Comparison of ENCODE assay signal across 15 mouse cellular contexts in genomic region chr2:26589284-26589683, GRCm38 (mm10). TPM values are rescaled to one million over a fixed set of nuclear protein-coding genes. Genes with fewer than 3 reads are reported as not detected.
DNase-seq lines count a peak whose midpoint lies in the region; ATAC-seq and TF ChIP-seq lines count a peak whose summit lies in the region.
"Had no signal": no experiment of that assay in that cellular context is flagged by ENCODE, and none has a peak within 500 bp of the region (broad histone marks: within the 10 kb centered on the region; RNA-seq: fewer than 3 reads in every experiment).

No protein-coding gene starts in this region.

- no peak for DNase-seq in heart, embryonic 10.5 days (ENCODE audit: low spot score)
- DNase-seq in heart, adult 8-10 months (ENCODE audit: low spot score) = no peak
- no peak for DNase-seq in left cerebral cortex, adult 2 months (ENCODE audit: extremely low spot score in 1 of 2, low spot score in 2 of 2)
- no peak for DNase-seq in left cerebral cortex, postnatal 36 days (ENCODE audit: low spot score in 2 of 2)
- DNase-seq in limb, embryonic 14.5 days (ENCODE audit: low spot score) = no peak
- no peak for DNase-seq in left cerebral cortex, adult 8-10 months (ENCODE audit: low spot score in 2 of 2)
- DNase-seq: cerebellum, postnatal 14 days had no signal

- 86% methylated on average over 10 of the region's 10 CpGs for WGBS in heart, embryonic 10.5 days
- 83% methylated on average over 10 of the region's 10 CpGs for WGBS in heart, embryonic 15.5 days
- WGBS in limb, embryonic 14.5 days = 95% methylated on average over 10 of the region's 10 CpGs

- intact Hi-C loops in left cerebral cortex, adult 2 months (cut with DNase I) = no loop called here
- intact Hi-C loops in left cerebral cortex, postnatal 36 days (cut with DNase I) = no loop called here

- peak overlapping the region; percentile 89 for H3K4me2 ChIP-seq in heart, embryonic 15.5 days
- H3K4me2 ChIP-seq in limb, embryonic 14.5 days (replicated peaks; ENCODE audit: low read depth, low read length, severe bottlenecking) = no peak overlapping the region
- H3K4me2 ChIP-seq: liver, embryonic 15.5 days had no signal

- peak overlapping the region; percentile 91; the same call in 1 of the 2 replicates for H3K27ac ChIP-seq in heart, embryonic 10.5 days
- no peak overlapping the region for H3K27ac ChIP-seq in left cerebral cortex, adult 2 months
- peak overlapping the region; percentile 83 for H3K27ac ChIP-seq in heart, embryonic 15.5 days
- H3K27ac ChIP-seq in limb, embryonic 14.5 days (replicated peaks; ENCODE audit: low read depth, low read length) = no peak overlapping the region
- H3K27ac ChIP-seq: liver, embryonic 15.5 days had no signal

- no peak for ATAC-seq in heart, embryonic 15.5 days (replicated peaks; ENCODE audit: insufficient number of reproducible peaks, insufficient read depth, low FRiP score, low read depth)
- ATAC-seq in limb, embryonic 14.5 days (ENCODE audit: low FRiP score, low read depth) = no peak
- ATAC-seq in activated CD4-positive, CD25-positive, alpha-beta regulatory T cell, adult 4 months = no peak
- ATAC-seq: Patski had no signal

- no peak overlapping the region; the same call in 1 of the 2 replicates for H3K4me3 ChIP-seq in heart, embryonic 10.5 days
- H3K4me3 ChIP-seq in left cerebral cortex, adult 2 months = peak overlapping the region; percentile 15
- H3K4me3 ChIP-seq in heart, embryonic 15.5 days = peak overlapping the region; percentile 74
- H3K4me3 ChIP-seq in limb, embryonic 14.5 days (replicated peaks; ENCODE audit: low read length) = no peak overlapping the region
- H3K4me3 ChIP-seq: liver, embryonic 15.5 days had no signal

- peaks cover 54% of the 10 kb centered on the region for H3K36me3 ChIP-seq in heart, embryonic 10.5 days
- H3K36me3 ChIP-seq in heart, embryonic 15.5 days = peaks cover 15% of the 10 kb centered on the region; the same call in 1 of the 2 replicates
- peaks cover 22% of the 10 kb centered on the region for H3K36me3 ChIP-seq in limb, embryonic 14.5 days (ENCODE audit: control insufficient read depth, insufficient read depth, low read length)

- peaks cover 46% of the 10 kb centered on the region for H3K4me1 ChIP-seq in heart, embryonic 10.5 days
- peaks cover 29% of the 10 kb centered on the region for H3K4me1 ChIP-seq in heart, embryonic 15.5 days (replicated peaks)
- H3K4me1 ChIP-seq in limb, embryonic 14.5 days (ENCODE audit: control insufficient read depth, insufficient read depth, low read length) = no peaks in the 10 kb centered on the region; the same call in 1 of the 2 replicates

- no peaks in the 10 kb centered on the region for H3K9me3 ChIP-seq in heart, embryonic 10.5 days
- H3K9me3 ChIP-seq in heart, embryonic 15.5 days (replicated peaks) = no peaks in the 10 kb centered on the region
- H3K9me3 ChIP-seq in limb, embryonic 14.5 days (ENCODE audit: control insufficient read depth, low read length) = no peaks in the 10 kb centered on the region
- H3K9me3 ChIP-seq: liver, embryonic 15.5 days had no signal

- 0 out of 2 replicates have a peak overlapping the region, but pooled peaks have one; percentile 23 for H3K9ac ChIP-seq in heart, embryonic 15.5 days
- H3K9ac ChIP-seq in limb, embryonic 14.5 days (ENCODE audit: low read depth, low read length, severe bottlenecking) = peak overlapping the region; percentile 66; the same call in 1 of the 2 replicates
- H3K9ac ChIP-seq: liver, embryonic 15.5 days had no signal

- peaks cover 7% of the 10 kb centered on the region; the same call in 1 of the 2 replicates for H3K27me3 ChIP-seq in heart, embryonic 10.5 days (ENCODE audit: insufficient read depth, poor library complexity, severe bottlenecking)
- H3K27me3 ChIP-seq in heart, embryonic 15.5 days = no peaks in the 10 kb centered on the region
- H3K27me3 ChIP-seq in limb, embryonic 14.5 days (ENCODE audit: control insufficient read depth, insufficient read depth, low read length) = no peaks in the 10 kb centered on the region
- H3K27me3 ChIP-seq: Patski had no signal

- no peak for TF ChIP-seq POLR2A in limb, embryonic 14.5 days (IDR thresholded peaks at IDR 0.05; ENCODE audit: borderline replicate concordance, extremely low read depth, insufficient read depth, insufficient read length)

- TF ChIP-seq CTCF in left cerebral cortex, adult 2 months (IDR thresholded peaks at IDR 0.05) = no peak

RNA-seq across cellular contexts. Expression of gene Gm20532, which starts 2.8 kb away (rescaled TPM):
- polyA plus RNA-seq in heart, embryonic 10.5 days (2016; fragmentation: Nextera tagmentation; extraction: Ambion mirVana) = not detected in 2 replicates
- total RNA-seq in heart, adult 8-10 months (2022) = not detected
- total RNA-seq in left cerebral cortex, adult 2 months (2021) = not detected
- total RNA-seq in left cerebral cortex, postnatal 36 days (2021) = not detected
- polyA plus RNA-seq in heart, embryonic 15.5 days (2015; fragmentation: Nextera tagmentation; extraction: Ambion mirVana) = not detected in 2 replicates
- not detected in 2 replicates for polyA plus RNA-seq in limb, embryonic 14.5 days (2012; rRNA removed)
- not detected in 2 replicates for polyA plus RNA-seq in limb, embryonic 14.5 days (2014; fragmentation: Nextera tagmentation; extraction: Ambion mirVana)
- not detected for total RNA-seq in left cerebral cortex, adult 8-10 months (2022)
- polyA plus RNA-seq in activated CD4-positive, CD25-positive, alpha-beta regulatory T cell, adult 4 months (2017; shearing (Covaris generic)) = not detected
- total RNA-seq: layer of hippocampus, postnatal 10 days; monocyte, adult 5-6 weeks had no signal
- polyA plus RNA-seq: hindbrain, embryonic 11.5 days; liver, embryonic 15.5 days; Patski; urinary bladder, adult 2 months had no signal

RNA-seq across cellular contexts. Expression of gene Egfl7, which starts 9.5 kb away (rescaled TPM):
- polyA plus RNA-seq in heart, embryonic 10.5 days (2016; fragmentation: Nextera tagmentation; extraction: Ambion mirVana) = 164 and 186 TPM in 2 replicates
- 100 to 1,000 TPM; 122 to 172 (median 148) TPM for total RNA-seq in heart, adult 8-10 months (2022)
- 10 to 100 TPM; 62.4 to 67.4 TPM for total RNA-seq in left cerebral cortex, adult 2 months (2021)
- total RNA-seq in left cerebral cortex, postnatal 36 days (2021) = 10 to 100 TPM; 61.6 to 85.2 TPM
- polyA plus RNA-seq in heart, embryonic 15.5 days (2015; fragmentation: Nextera tagmentation; extraction: Ambion mirVana) = 159 and 197 TPM in 2 replicates
- polyA plus RNA-seq in limb, embryonic 14.5 days (2012; rRNA removed) = 262 and 311 TPM in 2 replicates
- 104 and 108 TPM in 2 replicates for polyA plus RNA-seq in limb, embryonic 14.5 days (2014; fragmentation: Nextera tagmentation; extraction: Ambion mirVana)
- total RNA-seq in left cerebral cortex, adult 8-10 months (2022) = 10 to 100 TPM; 63.8 to 88.2 (median 66.2) TPM
- polyA plus RNA-seq in activated CD4-positive, CD25-positive, alpha-beta regulatory T cell, adult 4 months (2017; shearing (Covaris generic)) = 1 to 10 TPM in 1 of 2 experiments, under 1 TPM in 1; 0.95 to 1.3 TPM
- total RNA-seq: monocyte, adult 5-6 weeks had no signal

RNA-seq across cellular contexts. Expression of gene Agpat2, which starts 14.9 kb away (rescaled TPM):
- 20.4 and 28.9 TPM in 2 replicates for polyA plus RNA-seq in heart, embryonic 10.5 days (2016; fragmentation: Nextera tagmentation; extraction: Ambion mirVana)
- total RNA-seq in heart, adult 8-10 months (2022) = 10 to 100 TPM; 51.1 to 65.9 (median 60.8) TPM
- 1 to 10 TPM; 1.3 to 1.8 TPM for total RNA-seq in left cerebral cortex, adult 2 months (2021)
- 1 to 10 TPM; 1.5 to 1.6 TPM for total RNA-seq in left cerebral cortex, postnatal 36 days (2021)
- 19.9 and 26.3 TPM in 2 replicates for polyA plus RNA-seq in heart, embryonic 15.5 days (2015; fragmentation: Nextera tagmentation; extraction: Ambion mirVana)
- 27.8 and 35.1 TPM in 2 replicates for polyA plus RNA-seq in limb, embryonic 14.5 days (2012; rRNA removed)
- 24.1 and 28.9 TPM in 2 replicates for polyA plus RNA-seq in limb, embryonic 14.5 days (2014; fragmentation: Nextera tagmentation; extraction: Ambion mirVana)
- 1 to 10 TPM; 1.5 to 3.9 (median 3.6) TPM for total RNA-seq in left cerebral cortex, adult 8-10 months (2022)
- 10 to 100 TPM in 1 of 2 experiments, 1 to 10 TPM in 1; 8.2 to 11.0 TPM for polyA plus RNA-seq in activated CD4-positive, CD25-positive, alpha-beta regulatory T cell, adult 4 months (2017; shearing (Covaris generic))

RNA-seq across cellular contexts. Expression of gene Fam69b, which starts 39.0 kb away (rescaled TPM):
- 15.7 and 18.2 TPM in 2 replicates for polyA plus RNA-seq in heart, embryonic 10.5 days (2016; fragmentation: Nextera tagmentation; extraction: Ambion mirVana)
- total RNA-seq in heart, adult 8-10 months (2022) = 10 to 100 TPM; 15.0 to 26.6 (median 20.9) TPM
- 10 to 100 TPM; 72.4 to 78.9 TPM for total RNA-seq in left cerebral cortex, adult 2 months (2021)
- total RNA-seq in left cerebral cortex, postnatal 36 days (2021) = 10 to 100 TPM; 69.1 to 81.4 TPM
- polyA plus RNA-seq in heart, embryonic 15.5 days (2015; fragmentation: Nextera tagmentation; extraction: Ambion mirVana) = 12.2 and 18.0 TPM in 2 replicates
- polyA plus RNA-seq in limb, embryonic 14.5 days (2012; rRNA removed) = 42.2 and 62.8 TPM in 2 replicates
- polyA plus RNA-seq in limb, embryonic 14.5 days (2014; fragmentation: Nextera tagmentation; extraction: Ambion mirVana) = 47.5 and 54.2 TPM in 2 replicates
- 10 to 100 TPM; 69.1 to 74.8 (median 73.2) TPM for total RNA-seq in left cerebral cortex, adult 8-10 months (2022)
- 1 to 10 TPM in 1 of 2 experiments, under 1 TPM in 1; 0.90 to 2.1 TPM for polyA plus RNA-seq in activated CD4-positive, CD25-positive, alpha-beta regulatory T cell, adult 4 months (2017; shearing (Covaris generic))
- total RNA-seq: monocyte, adult 5-6 weeks had no signal

Comparison
In these comparisons a context has a peak if more than half of its experiments do, and no peak if none do; other contexts are left out.
1. H3K4me3 ChIP-seq: peak in left cerebral cortex, adult 2 months (single experiment) and heart, embryonic 15.5 days (single experiment); none in heart, embryonic 10.5 days (single experiment) and limb, embryonic 14.5 days (single experiment).
2. H3K27ac ChIP-seq: peak in heart, embryonic 10.5 days (single experiment) and heart, embryonic 15.5 days (single experiment); none in left cerebral cortex, adult 2 months (single experiment) and limb, embryonic 14.5 days (single experiment).
3. RNA of gene Agpat2, which starts 14.9 kb away (total RNA-seq): 51.1 to 65.9 TPM in heart, adult 8-10 months; 1.5 to 3.9 TPM in left cerebral cortex, adult 8-10 months, 1.3 to 1.8 TPM in left cerebral cortex, adult 2 months and 1.5 to 1.6 TPM in left cerebral cortex, postnatal 36 days; every median in the first group is over 10 times any median in the second.